Mouse (Mus musculus): ENCODE results near the gene Synrg. TPM values are rescaled to one million over a fixed set of nuclear protein-coding genes. Genes with fewer than 3 reads are reported as not detected.

Synrg gene
- polyA plus RNA-seq, 1 experiment = 4.1 TPM

DNA sequence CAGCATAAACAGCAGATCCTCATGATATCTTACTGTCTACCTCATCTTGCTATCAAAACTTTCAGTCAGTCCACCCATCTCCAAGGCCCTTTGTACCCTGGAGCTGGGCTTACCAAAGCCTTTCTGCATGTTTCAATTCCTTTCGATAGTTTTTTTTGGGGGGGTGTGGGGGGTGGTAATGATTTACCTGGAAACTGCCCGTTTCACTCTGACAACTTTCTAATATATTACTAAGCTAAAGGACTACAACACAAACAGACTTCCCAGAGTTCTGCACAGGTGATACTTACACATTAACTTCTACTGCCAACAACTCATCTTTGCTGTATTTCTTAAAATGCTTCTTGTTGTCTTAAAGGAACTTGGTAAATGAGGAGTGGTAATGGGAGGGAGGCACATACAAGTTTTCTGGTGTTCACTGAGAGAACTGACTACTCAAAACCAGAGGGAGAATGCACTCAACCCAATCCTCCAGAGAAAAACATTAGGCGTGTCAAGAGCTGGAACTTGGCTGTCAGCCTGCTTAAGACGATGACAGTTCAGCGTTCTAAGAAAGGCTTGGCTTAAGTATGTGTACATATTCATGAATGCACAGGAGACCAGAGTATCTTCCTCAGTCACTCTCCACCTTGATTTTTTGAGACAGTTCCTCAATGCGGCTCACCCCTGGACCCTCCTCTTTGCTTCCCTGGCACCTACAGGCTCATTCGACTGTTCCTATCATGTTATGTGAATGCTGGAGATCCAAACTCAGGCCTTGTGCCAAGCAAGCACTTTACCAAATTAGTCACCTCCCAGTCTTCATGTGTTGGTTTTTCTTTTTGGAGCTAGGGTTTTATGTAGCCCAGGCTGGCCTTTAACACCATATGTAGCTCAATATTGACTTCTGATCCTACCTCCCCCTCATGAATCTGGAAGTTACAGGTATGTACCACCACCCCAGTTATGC lies 109.9 kb downstream of the Synrg start:
- no peak for TF ChIP-seq GATA1 (IDR thresholded peaks at IDR 0.05; ENCODE audit: low read length)

DNA sequence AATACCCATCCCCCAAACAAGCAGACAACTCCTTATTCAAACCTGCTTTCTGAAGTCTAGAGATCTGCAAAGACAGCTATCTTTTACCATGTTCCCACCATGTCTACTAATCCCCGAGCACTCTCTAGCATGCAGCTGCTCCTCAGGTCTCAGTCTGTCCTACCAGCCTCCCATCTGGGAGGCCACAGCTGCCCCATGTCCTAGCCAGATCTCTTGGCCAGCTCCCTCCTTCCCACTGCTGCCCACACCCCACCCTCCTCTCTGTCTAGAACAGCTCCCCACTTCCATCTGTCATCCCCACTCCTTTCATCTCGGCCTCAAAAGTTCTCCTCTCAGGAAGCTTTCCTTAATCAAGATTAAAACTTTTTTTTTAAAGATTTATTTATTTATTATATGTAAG lies 112.8 kb downstream of the Synrg start:
- no peak for TF ChIP-seq GATA1 (IDR thresholded peaks at IDR 0.05; ENCODE audit: low read length)

DNA sequence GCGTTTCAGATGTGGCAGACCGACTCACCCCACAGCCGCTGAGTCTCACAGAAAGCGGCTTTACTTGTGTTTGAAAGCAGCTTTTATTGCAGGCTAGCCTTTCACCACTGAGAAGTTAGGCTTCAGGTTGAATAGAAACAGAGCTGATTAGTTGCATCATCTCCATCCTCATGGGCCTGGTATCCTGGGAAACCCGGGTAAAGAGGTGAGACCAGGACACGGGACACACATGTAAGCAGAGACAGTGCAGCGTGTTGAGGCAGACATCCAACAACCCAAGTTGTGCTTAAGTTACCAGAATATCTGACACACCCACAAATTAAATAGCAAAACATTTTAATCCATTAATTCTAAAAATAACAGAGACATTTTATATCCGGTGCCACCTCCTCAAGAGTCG lies 114.4 kb downstream of the Synrg start:
- TF ChIP-seq GATA1 (IDR thresholded peaks at IDR 0.05; ENCODE audit: low read length) = no peak

DNA sequence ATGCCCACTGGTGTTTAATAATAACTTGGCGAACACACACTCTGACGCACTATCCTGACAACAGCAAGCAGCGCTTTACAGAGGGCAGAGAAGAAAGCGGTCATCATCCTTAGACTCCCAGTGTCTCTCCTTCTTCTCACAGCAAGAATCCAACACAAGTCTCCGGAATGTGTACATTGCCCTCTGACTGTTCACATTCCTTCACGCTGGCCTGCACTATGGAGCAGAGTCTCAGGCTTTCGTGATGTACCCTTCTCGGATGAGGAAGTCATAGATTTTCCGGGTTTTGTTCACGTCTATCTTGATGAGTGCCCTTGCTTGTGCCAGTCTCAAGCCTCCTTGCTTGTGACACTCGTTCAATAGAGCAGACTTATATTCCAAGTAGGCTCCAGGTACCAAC lies 115.1 kb downstream of the Synrg start:
- TF ChIP-seq GATA1 (IDR thresholded peaks at IDR 0.05; ENCODE audit: low read length) = no peak

DNA sequence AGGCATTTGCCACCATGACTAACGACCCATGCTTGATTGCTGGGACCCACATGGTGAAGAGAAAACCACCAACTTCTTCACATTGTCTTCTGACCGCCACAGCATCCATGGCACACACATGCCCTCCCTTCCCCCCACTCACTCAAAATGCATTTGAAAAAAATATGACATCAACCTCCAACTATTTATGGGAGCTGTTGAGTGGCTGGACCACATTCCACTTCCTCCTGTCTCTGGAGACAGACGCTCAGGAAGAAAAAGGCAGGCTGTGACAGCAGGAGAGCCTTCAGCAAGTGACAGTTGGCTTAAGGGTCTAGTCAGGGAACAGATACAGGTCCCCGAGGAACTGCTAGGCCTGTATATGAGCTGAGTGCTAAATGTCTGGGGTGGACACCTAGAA lies 115.7 kb downstream of the Synrg start:
- TF ChIP-seq GATA1 (IDR thresholded peaks at IDR 0.05; ENCODE audit: low read length) = no peak

DNA sequence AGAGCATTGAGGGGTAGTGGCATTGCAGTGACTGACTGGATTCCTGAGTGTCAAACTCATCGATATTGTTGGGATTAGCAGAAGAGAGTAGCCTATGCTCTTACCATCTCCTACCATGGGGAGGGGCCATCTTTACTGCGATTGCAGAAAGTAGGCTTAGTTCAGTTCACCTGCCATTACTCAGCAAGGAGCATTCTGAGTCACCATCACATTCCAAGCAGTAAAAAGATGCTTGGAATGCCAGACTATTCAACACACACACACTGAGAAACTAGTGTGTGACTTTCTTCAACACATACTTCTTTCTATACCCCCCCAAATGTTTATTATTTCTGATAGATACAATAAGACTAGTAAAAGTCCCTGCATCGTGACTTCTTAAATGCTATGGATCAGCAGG lies 116.1 kb downstream of the Synrg start:
- TF ChIP-seq GATA1 (IDR thresholded peaks at IDR 0.05; ENCODE audit: low read length) = no peak

DNA sequence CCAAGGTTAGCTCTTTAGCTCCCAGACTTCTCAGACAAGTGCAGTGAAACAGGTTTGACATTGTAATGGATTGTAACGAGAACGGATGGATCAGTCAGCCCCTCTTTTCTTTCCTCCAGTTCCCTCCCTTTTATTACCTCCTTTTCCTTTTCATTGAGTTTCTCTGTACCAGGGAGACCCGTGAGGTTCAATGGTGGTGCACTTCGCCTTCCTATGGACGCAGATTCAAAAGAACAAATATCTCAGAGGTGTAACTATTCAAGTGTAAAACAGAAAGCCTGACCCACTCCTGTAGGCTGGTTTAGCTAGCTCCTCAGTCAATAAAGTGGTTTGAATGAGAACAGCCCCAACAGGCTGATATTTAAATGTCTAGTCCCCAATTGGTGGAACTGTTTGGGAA lies 117.7 kb downstream of the Synrg start:
- TF ChIP-seq GATA1 (IDR thresholded peaks at IDR 0.05; ENCODE audit: low read length) = no peak

DNA sequence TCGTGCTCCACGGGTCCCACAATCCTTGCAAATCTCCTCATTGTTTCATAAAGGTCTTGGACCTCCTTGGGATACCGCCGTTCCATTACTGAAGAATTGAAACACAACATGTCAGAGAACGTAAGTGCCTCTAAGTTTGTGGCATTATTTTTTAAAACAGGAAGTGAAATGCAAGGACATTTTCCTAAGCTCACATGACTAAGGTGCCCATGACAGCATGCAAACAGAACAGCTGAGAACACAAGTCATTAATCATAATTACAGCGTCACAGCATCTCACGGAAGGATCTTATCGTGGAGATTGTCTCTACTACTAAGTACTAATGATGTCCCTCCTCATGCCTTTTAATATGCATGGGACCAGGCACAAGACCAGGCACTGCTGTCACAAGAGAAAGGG lies 126.3 kb downstream of the Synrg start:
- TF ChIP-seq GATA1 (IDR thresholded peaks at IDR 0.05; ENCODE audit: low read length) = no peak

Other genes with a start within 250 kb of the Synrg start
- gene Wfdc21, start 217.5 kb upstream of the Synrg start, polyA plus RNA-seq (2012) = not detected in 2 replicates
- 6.4 and 11.9 TPM in 2 replicates for gene Heatr6, start 210.7 kb upstream of the Synrg start, polyA plus RNA-seq (2012)
- gene Hnf1b, start 114.4 kb upstream of the Synrg start, polyA plus RNA-seq (2012) = not detected in 2 replicates
- gene Ddx52, start 22.4 kb upstream of the Synrg start, polyA plus RNA-seq (2012) = 1.3 and 2.0 TPM in 2 replicates
- gene Dusp14, start 104.8 kb downstream of the Synrg start, polyA plus RNA-seq (2012) = not detected in 2 replicates
- 1.7 and 2.1 TPM in 2 replicates for gene Tada2a, start 165.2 kb downstream of the Synrg start, polyA plus RNA-seq (2012)
- gene Acaca, start 165.2 kb downstream of the Synrg start, polyA plus RNA-seq (2012) = 20.3 and 32.1 TPM in 2 replicates
- gene Gm11437, start 203.0 kb downstream of the Synrg start, polyA plus RNA-seq (2012) = not detected in 2 replicates

Measured in G1E-ER4 (cell line).